Mouse (Mus musculus): ENCODE measurements around the gene 1700057G04Rik. TPM values are rescaled to one million over a fixed set of nuclear protein-coding genes. Genes with fewer than 3 reads are reported as not detected.

Gene 1700057G04Rik
- total RNA-seq, 1 experiment: not detected

GRCm38 (mm10) chr9:92377967-92378366, 68.8 kb downstream of the 1700057G04Rik start:
- no peaks in the 10 kb centered on the region for H3K36me3 ChIP-seq (ENCODE audit: control insufficient read depth, insufficient read depth, low read length, poor library complexity, severe bottlenecking)
- H3K27ac ChIP-seq (ENCODE audit: insufficient read depth, low read depth, low read length, poor library complexity, severe bottlenecking): no peak overlapping the region
- H3K4me1 ChIP-seq (ENCODE audit: control insufficient read depth in 2 of 2, insufficient read depth in 2 of 2, low read length in 2 of 2, poor library complexity in 1 of 2): no peaks in the 10 kb centered on the region
- TF ChIP-seq MAFK (IDR thresholded peaks at IDR 0.05; ENCODE audit: insufficient read depth, low read depth, low read length) (no peak), HCFC1 (IDR thresholded peaks at IDR 0.05; ENCODE audit: borderline replicate concordance, insufficient read depth, low read length) (no peak), ZNF384 (IDR thresholded peaks at IDR 0.05; ENCODE audit: low read depth, low read length) (no peak), CHD2 (IDR thresholded peaks at IDR 0.05; ENCODE audit: low read depth, low read length) (no peak), ZC3H11A (IDR thresholded peaks at IDR 0.05; ENCODE audit: borderline replicate concordance, low read depth, low read length) (no peak)
- DNase-seq (ENCODE audit: low read depth, low spot score): no peak
- H3K4me3 ChIP-seq (ENCODE audit: insufficient read depth in 1 of 2, low read depth in 1 of 2, low read length in 2 of 2, poor library complexity in 1 of 2, severe bottlenecking in 1 of 2): no peak overlapping the region
- H3K9ac ChIP-seq (ENCODE audit: insufficient read depth, low read depth, low read length, poor library complexity, severe bottlenecking): no peak overlapping the region
- no peaks in the 10 kb centered on the region for H3K9me3 ChIP-seq (ENCODE audit: control insufficient read depth, insufficient read depth, low read depth, low read length)
- in situ Hi-C loops (cut with MboI; ENCODE audit: low sequenced_read_pairs in 2 of 2, unreplicated experiment in 2 of 2): no loop called here

GRCm38 (mm10) chr9:92379240-92379639, 70.1 kb downstream of the 1700057G04Rik start:
- no peak for DNase-seq (ENCODE audit: low read depth, low spot score)
- Histone ChIP-seq H3K4me3 (ENCODE audit: insufficient read depth in 1 of 2, low read depth in 1 of 2, low read length in 2 of 2, poor library complexity in 1 of 2, severe bottlenecking in 1 of 2) (no peak overlapping the region), H3K9ac (ENCODE audit: insufficient read depth, low read depth, low read length, poor library complexity, severe bottlenecking) (no peak overlapping the region), H3K27ac (ENCODE audit: insufficient read depth, low read depth, low read length, poor library complexity, severe bottlenecking) (no peak overlapping the region), H3K4me1 (ENCODE audit: control insufficient read depth in 2 of 2, insufficient read depth in 2 of 2, low read length in 2 of 2, poor library complexity in 1 of 2) (no peaks in the 10 kb centered on the region), H3K9me3 (ENCODE audit: control insufficient read depth, insufficient read depth, low read depth, low read length) (no peaks in the 10 kb centered on the region), H3K36me3 (ENCODE audit: control insufficient read depth, insufficient read depth, low read length, poor library complexity, severe bottlenecking) (no peaks in the 10 kb centered on the region)
- TF ChIP-seq CHD2 (IDR thresholded peaks at IDR 0.05; ENCODE audit: low read depth, low read length) (no peak), HCFC1 (IDR thresholded peaks at IDR 0.05; ENCODE audit: borderline replicate concordance, insufficient read depth, low read length) (no peak), ZNF384 (IDR thresholded peaks at IDR 0.05; ENCODE audit: low read depth, low read length) (no peak), MAFK (IDR thresholded peaks at IDR 0.05; ENCODE audit: insufficient read depth, low read depth, low read length) (no peak), ZC3H11A (IDR thresholded peaks at IDR 0.05; ENCODE audit: borderline replicate concordance, low read depth, low read length) (no peak)
- in situ Hi-C loops (cut with MboI; ENCODE audit: low sequenced_read_pairs in 2 of 2, unreplicated experiment in 2 of 2): no loop called here

DNA sequence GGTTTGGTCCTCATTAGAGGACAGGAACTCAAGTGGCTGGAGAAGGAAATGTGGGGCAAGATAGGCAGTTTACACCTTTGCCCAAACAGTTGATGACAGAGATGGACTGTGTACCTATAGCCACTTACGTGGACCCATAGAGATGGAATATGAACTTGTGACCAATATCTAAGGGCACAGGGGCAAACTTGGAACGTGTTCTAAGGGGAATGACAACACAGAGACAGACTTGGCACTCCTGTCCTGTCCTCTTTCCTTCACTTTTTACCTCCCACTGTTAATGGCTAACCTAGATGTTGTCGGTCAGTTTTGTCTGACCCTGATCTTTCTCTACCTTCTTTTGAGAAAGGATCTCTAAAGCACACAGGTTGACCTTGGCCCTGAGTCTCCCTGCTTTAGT, 74.2 kb downstream of the 1700057G04Rik start:
- Histone ChIP-seq H3K9me3 (ENCODE audit: control insufficient read depth, insufficient read depth, low read depth, low read length) (no peaks in the 10 kb centered on the region), H3K9ac (ENCODE audit: insufficient read depth, low read depth, low read length, poor library complexity, severe bottlenecking) (no peak overlapping the region), H3K4me1 (ENCODE audit: control insufficient read depth in 2 of 2, insufficient read depth in 2 of 2, low read length in 2 of 2, poor library complexity in 1 of 2) (no peaks in the 10 kb centered on the region), H3K4me3 (ENCODE audit: insufficient read depth in 1 of 2, low read depth in 1 of 2, low read length in 2 of 2, poor library complexity in 1 of 2, severe bottlenecking in 1 of 2) (no peak overlapping the region), H3K36me3 (ENCODE audit: control insufficient read depth, insufficient read depth, low read length, poor library complexity, severe bottlenecking) (no peaks in the 10 kb centered on the region), H3K27ac (ENCODE audit: insufficient read depth, low read depth, low read length, poor library complexity, severe bottlenecking) (no peak overlapping the region)
- in situ Hi-C loops (cut with MboI; ENCODE audit: low sequenced_read_pairs in 2 of 2, unreplicated experiment in 2 of 2): no loop called here
- no peak for DNase-seq (ENCODE audit: low read depth, low spot score)
- TF ChIP-seq CHD2 (IDR thresholded peaks at IDR 0.05; ENCODE audit: low read depth, low read length): no peak
- no peak for TF ChIP-seq MAFK (IDR thresholded peaks at IDR 0.05; ENCODE audit: insufficient read depth, low read depth, low read length)
- TF ChIP-seq ZNF384 (IDR thresholded peaks at IDR 0.05; ENCODE audit: low read depth, low read length): no peak
- no peak for TF ChIP-seq HCFC1 (IDR thresholded peaks at IDR 0.05; ENCODE audit: borderline replicate concordance, insufficient read depth, low read length)
- TF ChIP-seq ZC3H11A (IDR thresholded peaks at IDR 0.05; ENCODE audit: borderline replicate concordance, low read depth, low read length): no peak

DNA sequence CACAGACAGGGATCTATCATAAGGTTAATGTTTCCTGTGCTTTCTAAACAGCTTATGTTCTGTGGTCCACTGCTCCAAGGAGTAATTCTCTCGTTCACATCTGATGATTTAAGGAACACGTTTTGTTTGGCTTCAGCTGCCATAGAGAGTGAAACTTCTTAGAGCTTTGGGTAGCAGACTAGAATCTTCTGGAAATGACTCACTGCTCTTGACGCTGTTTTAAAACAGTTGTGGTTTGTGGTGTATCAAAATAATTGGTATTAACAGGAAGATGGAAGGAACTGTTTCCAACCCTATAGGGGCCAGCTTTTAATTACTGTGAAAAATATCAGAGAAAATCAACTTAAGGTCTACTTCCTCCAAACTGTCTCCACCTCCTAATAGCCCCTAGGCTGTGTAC, 75.2 kb downstream of the 1700057G04Rik start:
- no peak overlapping the region for H3K9ac ChIP-seq (ENCODE audit: insufficient read depth, low read depth, low read length, poor library complexity, severe bottlenecking)
- no peaks in the 10 kb centered on the region for H3K9me3 ChIP-seq (ENCODE audit: control insufficient read depth, insufficient read depth, low read depth, low read length)
- no peak overlapping the region for H3K4me3 ChIP-seq (ENCODE audit: insufficient read depth in 1 of 2, low read depth in 1 of 2, low read length in 2 of 2, poor library complexity in 1 of 2, severe bottlenecking in 1 of 2)
- H3K27ac ChIP-seq (ENCODE audit: insufficient read depth, low read depth, low read length, poor library complexity, severe bottlenecking): no peak overlapping the region
- in situ Hi-C loops (cut with MboI; ENCODE audit: low sequenced_read_pairs in 2 of 2, unreplicated experiment in 2 of 2): no loop called here
- no peak for DNase-seq (ENCODE audit: low read depth, low spot score)
- H3K36me3 ChIP-seq (ENCODE audit: control insufficient read depth, insufficient read depth, low read length, poor library complexity, severe bottlenecking): no peaks in the 10 kb centered on the region
- TF ChIP-seq CHD2 (IDR thresholded peaks at IDR 0.05; ENCODE audit: low read depth, low read length): no peak
- no peak for TF ChIP-seq HCFC1 (IDR thresholded peaks at IDR 0.05; ENCODE audit: borderline replicate concordance, insufficient read depth, low read length)
- no peak for TF ChIP-seq ZC3H11A (IDR thresholded peaks at IDR 0.05; ENCODE audit: borderline replicate concordance, low read depth, low read length)
- TF ChIP-seq MAFK (IDR thresholded peaks at IDR 0.05; ENCODE audit: insufficient read depth, low read depth, low read length): no peak
- no peak for TF ChIP-seq ZNF384 (IDR thresholded peaks at IDR 0.05; ENCODE audit: low read depth, low read length)
- no peaks in the 10 kb centered on the region for H3K4me1 ChIP-seq (ENCODE audit: control insufficient read depth in 2 of 2, insufficient read depth in 2 of 2, low read length in 2 of 2, poor library complexity in 1 of 2)

DNA sequence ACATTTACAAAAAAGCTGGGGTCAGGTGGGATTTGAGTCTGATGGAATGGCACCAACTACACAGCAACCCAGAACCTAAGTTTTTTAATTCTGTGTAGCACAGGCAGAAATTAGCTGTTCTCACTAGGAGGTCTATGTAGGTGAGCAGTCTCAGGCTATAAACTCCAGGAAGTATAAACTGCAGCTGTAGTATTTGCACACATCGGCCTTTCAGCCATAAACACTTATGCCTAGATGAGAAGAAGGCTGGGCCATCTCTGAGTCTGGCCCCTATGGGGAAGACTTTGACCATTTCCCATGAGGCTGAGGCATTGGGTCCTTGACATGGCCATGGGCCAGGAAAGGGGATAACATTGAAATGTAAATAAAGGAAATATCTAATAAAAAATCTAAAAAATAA, 76.7 kb downstream of the 1700057G04Rik start:
- Histone ChIP-seq H3K9me3 (ENCODE audit: control insufficient read depth, insufficient read depth, low read depth, low read length) (no peaks in the 10 kb centered on the region), H3K4me3 (ENCODE audit: insufficient read depth in 1 of 2, low read depth in 1 of 2, low read length in 2 of 2, poor library complexity in 1 of 2, severe bottlenecking in 1 of 2) (no peak overlapping the region), H3K9ac (ENCODE audit: insufficient read depth, low read depth, low read length, poor library complexity, severe bottlenecking) (no peak overlapping the region), H3K27ac (ENCODE audit: insufficient read depth, low read depth, low read length, poor library complexity, severe bottlenecking) (no peak overlapping the region), H3K4me1 (ENCODE audit: control insufficient read depth in 2 of 2, insufficient read depth in 2 of 2, low read length in 2 of 2, poor library complexity in 1 of 2) (no peaks in the 10 kb centered on the region), H3K36me3 (ENCODE audit: control insufficient read depth, insufficient read depth, low read length, poor library complexity, severe bottlenecking) (no peaks in the 10 kb centered on the region)
- no peak for DNase-seq (ENCODE audit: low read depth, low spot score)
- TF ChIP-seq ZC3H11A (IDR thresholded peaks at IDR 0.05; ENCODE audit: borderline replicate concordance, low read depth, low read length) (no peak), MAFK (IDR thresholded peaks at IDR 0.05; ENCODE audit: insufficient read depth, low read depth, low read length) (no peak), CHD2 (IDR thresholded peaks at IDR 0.05; ENCODE audit: low read depth, low read length) (no peak), ZNF384 (IDR thresholded peaks at IDR 0.05; ENCODE audit: low read depth, low read length) (no peak), HCFC1 (IDR thresholded peaks at IDR 0.05; ENCODE audit: borderline replicate concordance, insufficient read depth, low read length) (no peak)
- in situ Hi-C loops (cut with MboI; ENCODE audit: low sequenced_read_pairs in 2 of 2, unreplicated experiment in 2 of 2): no loop called here

All from ES-E14 (cell line).